Mouse (Mus musculus): Measurements from ENCODE around the gene Mcm2. TPM values are rescaled to one million over a fixed set of nuclear protein-coding genes. Genes with fewer than 3 reads are reported as not detected.

Mcm2 gene
- total and polyA plus RNA-seq, 3 experiments, result 130 to 148 (median 148) TPM

DNA sequence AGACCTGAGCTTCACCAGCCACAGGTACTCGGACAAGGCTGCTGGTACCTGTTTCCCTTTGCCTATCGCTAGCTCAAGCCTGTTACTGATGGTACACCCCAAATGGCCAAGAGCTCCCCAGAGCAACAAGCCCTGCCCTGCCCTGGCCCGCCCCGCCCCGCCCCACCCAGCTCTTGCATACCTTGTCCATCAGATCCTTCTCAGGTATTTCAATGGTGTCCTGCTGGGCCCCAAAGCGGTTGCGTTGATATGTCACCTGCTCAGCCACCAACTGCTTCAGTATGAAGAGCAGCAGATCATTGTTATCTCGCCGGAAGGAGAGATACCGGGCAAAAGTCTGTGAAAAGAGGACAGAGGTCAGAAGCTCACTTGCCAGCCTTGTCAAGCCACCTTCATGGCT, 14.4 kb downstream of the Mcm2 start:
- Histone ChIP-seq H3K9ac (ENCODE audit: insufficient read depth, low read depth) (no peak overlapping the region), H3K27ac (ENCODE audit: insufficient read depth, low read depth) (no peak overlapping the region), H3K4me2 (ENCODE audit: insufficient read depth, low read depth, poor library complexity, severe bottlenecking) (no peak overlapping the region), H3K79me2 (replicated peaks; ENCODE audit: control insufficient read depth, extremely low read depth, insufficient read depth, poor library complexity, severe bottlenecking) (no peaks in the 10 kb centered on the region), H3K27me3 (replicated peaks) (no peaks in the 10 kb centered on the region), H3K36me3 (replicated peaks in 1 of 2; ENCODE audit: control insufficient read depth in 1 of 2, insufficient read depth in 1 of 2, low read length in 1 of 2) (peaks cover 82 to 91% of the 10 kb centered on the region in 2 experiments), H3K4me3 (replicated peaks in 1 of 3; ENCODE audit: low read depth in 2 of 3, low read length in 2 of 3, poor library complexity in 1 of 3) (no peak overlapping the region), H3K4me1 (ENCODE audit: control insufficient read depth in 1 of 2, insufficient read depth in 2 of 2) (peaks cover 0 to 25% of the 10 kb centered on the region in 2 experiments; a peak in 2 of 4 replicates), H3K9me3 (replicated peaks; ENCODE audit: low read length) (no peaks in the 10 kb centered on the region)
- TF ChIP-seq ELF1 (IDR thresholded peaks at IDR 0.05; ENCODE audit: low read depth, low read length) (no peak), BHLHE40 (IDR thresholded peaks at IDR 0.05; ENCODE audit: low read depth, low read length) (no peak), UBTF (IDR thresholded peaks at IDR 0.05; ENCODE audit: low read depth, low read length) (no peak), ZKSCAN1 (IDR thresholded peaks at IDR 0.05; ENCODE audit: borderline replicate concordance, low read depth, low read length) (no peak), MAFK (IDR thresholded peaks at IDR 0.05; ENCODE audit: insufficient replicate concordance, low read length) (no peak), CHD2 (IDR thresholded peaks at IDR 0.05; ENCODE audit: low read length) (no peak), JUND (conservative IDR thresholded peaks at IDR 0.05; ENCODE audit: low read depth, low read length) (no peak), CHD1 (IDR thresholded peaks at IDR 0.05; ENCODE audit: low read depth, low read length) (no peak), POLR2A (IDR thresholded peaks at IDR 0.05; ENCODE audit: low read depth, low read length) (no peak), ETS1 (conservative IDR thresholded peaks at IDR 0.05; ENCODE audit: low read depth, low read length) (no peak), USF1 (IDR thresholded peaks at IDR 0.05; ENCODE audit: low read depth, low read length) (no peak), HCFC1 (IDR thresholded peaks at IDR 0.05; ENCODE audit: low read depth, low read length) (no peak), GABPA (IDR thresholded peaks at IDR 0.05; ENCODE audit: insufficient replicate concordance, low read depth, low read length) (no peak), RCOR1 (conservative IDR thresholded peaks at IDR 0.05; ENCODE audit: low read depth, low read length) (no peak), E2F4 (IDR thresholded peaks at IDR 0.05; ENCODE audit: insufficient replicate concordance, low read depth, low read length) (no peak)
- in situ Hi-C loops (cut with MboI; ENCODE audit: low pct_ligation_motif_present, low pct_unique_long_range_greater_than_20kb, low sequenced_read_pairs), result loop anchor here (25.0 kb wide), 1 partner anchor 772 kb away; no protein-coding TSS in a partner anchor
- no peak for DNase-seq (ENCODE audit: extremely low read depth)
- dilution Hi-C loops (cut with MboI; ENCODE audit: extremely low pct_ligation_motif_present, extremely low pct_unique_long_range_greater_than_20kb, low sequenced_read_pairs), result no loop called here

DNA sequence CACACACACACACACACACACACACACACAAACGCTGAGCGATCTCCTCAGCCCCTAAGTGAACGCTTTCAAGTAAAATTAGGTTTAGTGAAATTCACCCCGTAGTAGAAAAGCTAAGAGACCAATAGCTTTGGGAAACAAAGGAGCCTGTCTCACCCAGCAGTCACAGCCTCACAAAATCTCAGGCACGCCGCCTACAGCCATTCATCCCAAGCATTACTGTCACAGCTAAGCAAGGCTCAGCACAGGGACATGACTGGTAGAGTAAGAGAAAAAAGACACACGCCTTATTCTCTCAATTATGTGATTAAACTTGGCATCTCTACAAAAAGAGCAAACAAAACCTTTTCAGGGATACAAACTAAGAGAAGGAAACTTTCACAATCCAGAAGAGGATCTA, 17.2 kb downstream of the Mcm2 start:
- H3K36me3 ChIP-seq (replicated peaks in 1 of 2; ENCODE audit: control insufficient read depth in 1 of 2, insufficient read depth in 1 of 2, low read length in 1 of 2), result peaks cover 55 to 73% of the 10 kb centered on the region in 2 experiments
- H3K79me2 ChIP-seq (replicated peaks; ENCODE audit: control insufficient read depth, extremely low read depth, insufficient read depth, poor library complexity, severe bottlenecking), result no peaks in the 10 kb centered on the region
- dilution Hi-C loops (cut with MboI; ENCODE audit: extremely low pct_ligation_motif_present, extremely low pct_unique_long_range_greater_than_20kb, low sequenced_read_pairs), result no loop called here

More for the DNA sequence above, 17.2 kb downstream of the Mcm2 start:
- Histone ChIP-seq H3K4me1 (ENCODE audit: control insufficient read depth in 1 of 2, insufficient read depth in 2 of 2) (peaks cover 0 to 9% of the 10 kb centered on the region in 2 experiments; a peak in 2 of 4 replicates), H3K27me3 (replicated peaks) (no peaks in the 10 kb centered on the region), H3K4me3 (replicated peaks in 1 of 3; ENCODE audit: low read depth in 2 of 3, low read length in 2 of 3, poor library complexity in 1 of 3) (no peak overlapping the region), H3K4me2 (ENCODE audit: insufficient read depth, low read depth, poor library complexity, severe bottlenecking) (no peak overlapping the region), H3K27ac (ENCODE audit: insufficient read depth, low read depth) (no peak overlapping the region), H3K9ac (ENCODE audit: insufficient read depth, low read depth) (no peak overlapping the region), H3K9me3 (replicated peaks; ENCODE audit: low read length) (no peaks in the 10 kb centered on the region)
- TF ChIP-seq ZNF384 (IDR thresholded peaks at IDR 0.05; ENCODE audit: low read depth, low read length) (no peak), HCFC1 (IDR thresholded peaks at IDR 0.05; ENCODE audit: low read depth, low read length) (no peak), ZMIZ1 (IDR thresholded peaks at IDR 0.05; ENCODE audit: low read depth, low read length) (no peak), E2F4 (IDR thresholded peaks at IDR 0.05; ENCODE audit: insufficient replicate concordance, low read depth, low read length) (no peak), MYC (IDR thresholded peaks at IDR 0.05; ENCODE audit: low read depth, low read length) (no peak)
- no peak for DNase-seq (ENCODE audit: extremely low read depth)
- in situ Hi-C loops (cut with MboI; ENCODE audit: low pct_ligation_motif_present, low pct_unique_long_range_greater_than_20kb, low sequenced_read_pairs), result loop anchor here (25.0 kb wide), 1 partner anchor 769 kb away; no protein-coding TSS in a partner anchor
